Mouse (Mus musculus): ENCODE results near the gene Diras2.
A peak's percentile ranks its signal among the peaks of the same experiment; 100 is the strongest.

Gene Diras2

DNA sequence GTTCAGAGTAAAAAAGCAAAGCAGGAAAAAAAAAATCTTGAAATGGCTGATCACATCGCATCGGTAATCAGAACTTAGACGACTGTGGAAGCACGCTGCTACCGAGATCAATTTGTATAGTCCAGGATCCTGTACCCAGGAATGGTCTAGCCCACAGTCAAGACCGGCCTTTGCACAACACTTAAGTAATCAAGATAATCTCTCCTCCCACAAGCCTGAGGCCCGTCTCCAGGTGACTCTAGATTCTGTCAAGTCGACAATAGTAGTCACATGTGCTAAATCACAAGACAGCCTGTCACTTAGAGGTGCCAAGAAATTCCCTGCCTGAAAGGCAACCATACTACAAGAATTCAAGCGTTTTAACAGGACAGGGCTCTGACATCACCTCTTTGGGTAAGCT lies at the start of gene Diras2:
Diras2 (minus strand) TSS at position 159 of the 400 bp plus-strand sequence.
- no peak for DNase-seq (ENCODE audit: low read depth, low spot score)

DNA sequence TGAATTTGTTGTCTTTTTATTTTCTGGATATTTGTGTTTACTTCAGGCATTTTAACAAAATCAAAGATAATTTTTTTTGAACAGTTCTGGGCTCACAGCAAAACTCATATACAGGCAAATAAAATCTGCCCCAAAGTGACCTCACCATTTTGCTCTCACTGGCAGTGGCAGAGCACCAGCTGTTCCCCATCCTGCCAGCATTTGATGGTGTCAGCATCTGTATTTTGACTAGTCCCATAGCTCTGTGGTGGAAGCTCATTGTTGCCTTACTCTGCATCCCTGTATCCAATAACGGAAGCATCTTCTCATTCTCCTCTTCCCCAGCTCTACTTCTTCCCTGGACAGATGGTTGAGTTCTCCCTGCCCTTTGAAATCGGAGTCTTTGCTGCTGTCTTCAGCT lies 47.7 kb upstream of the Diras2 start:
- DNase-seq (ENCODE audit: low read depth, low spot score): no peak

DNA sequence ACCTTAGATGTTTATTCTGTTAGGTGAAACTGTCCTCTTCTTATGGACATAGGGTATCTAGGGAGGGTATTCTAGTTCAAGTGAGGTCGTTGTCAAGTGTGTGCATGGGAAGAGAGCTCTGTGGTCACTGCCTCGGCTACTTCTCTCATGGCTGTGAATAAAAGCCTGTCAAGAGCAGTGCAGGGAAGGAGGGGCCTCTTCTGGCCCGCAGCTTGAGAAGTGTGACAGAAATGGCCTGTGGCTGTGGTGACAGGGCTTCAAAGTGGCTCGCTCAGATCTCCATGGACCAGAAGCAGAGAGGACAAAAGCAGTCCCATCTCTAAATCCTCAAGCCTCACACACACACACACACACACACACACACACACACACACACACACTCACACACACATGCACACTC lies 46.9 kb upstream of the Diras2 start:
- DNase-seq (ENCODE audit: low read depth, low spot score): no peak

DNA sequence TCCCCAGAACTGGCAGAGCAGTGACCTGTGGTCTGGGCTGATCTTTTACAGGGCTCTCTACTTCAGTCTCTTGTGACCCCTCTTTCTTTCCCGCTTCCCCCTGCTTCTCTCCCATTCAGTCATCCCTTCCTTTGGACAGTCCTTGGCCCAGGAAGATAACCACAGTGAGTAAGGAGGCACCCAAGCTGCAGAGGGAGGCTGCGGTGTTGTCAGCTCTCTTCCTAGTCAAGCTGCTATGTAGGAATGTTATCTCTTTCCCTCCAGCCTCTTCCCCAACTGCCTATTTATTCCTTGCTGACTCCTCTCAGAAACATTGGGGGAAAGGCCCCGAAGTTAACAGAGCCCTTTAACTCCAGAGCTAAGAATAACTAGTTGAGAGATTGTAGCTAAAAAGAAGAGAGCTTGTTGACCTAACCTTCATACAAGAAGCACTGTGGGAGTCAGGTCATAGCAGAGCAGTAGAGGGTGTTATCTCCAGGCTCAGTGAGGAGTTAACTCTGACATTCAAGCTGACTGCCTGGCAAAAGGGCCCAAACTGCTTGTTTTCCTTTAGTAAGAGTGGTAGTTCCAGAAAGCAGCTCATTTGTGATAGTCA lies 46.3 kb upstream of the Diras2 start:
- DNase-seq (ENCODE audit: low read depth, low spot score): no peak

DNA sequence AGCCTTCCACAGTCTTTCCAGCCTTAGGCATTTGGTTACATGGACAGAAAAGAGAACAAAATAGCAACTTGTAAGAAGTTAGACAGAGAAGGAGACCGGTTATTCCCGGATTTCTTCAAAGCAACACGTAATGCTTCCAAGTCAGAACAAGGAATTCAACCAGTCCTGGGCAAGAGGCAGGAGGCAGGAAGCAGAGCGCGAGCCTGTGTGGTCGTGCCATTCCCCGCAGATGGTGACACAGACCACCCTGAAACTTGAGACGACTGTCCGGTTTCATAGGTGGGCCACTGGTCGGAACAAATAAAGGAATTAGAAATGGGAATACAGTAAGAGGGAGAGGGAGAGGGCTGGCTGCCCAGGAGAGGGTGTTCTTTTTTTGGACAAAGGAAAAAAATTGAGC lies 45.8 kb upstream of the Diras2 start:
- no peak for DNase-seq (ENCODE audit: low read depth, low spot score)

DNA sequence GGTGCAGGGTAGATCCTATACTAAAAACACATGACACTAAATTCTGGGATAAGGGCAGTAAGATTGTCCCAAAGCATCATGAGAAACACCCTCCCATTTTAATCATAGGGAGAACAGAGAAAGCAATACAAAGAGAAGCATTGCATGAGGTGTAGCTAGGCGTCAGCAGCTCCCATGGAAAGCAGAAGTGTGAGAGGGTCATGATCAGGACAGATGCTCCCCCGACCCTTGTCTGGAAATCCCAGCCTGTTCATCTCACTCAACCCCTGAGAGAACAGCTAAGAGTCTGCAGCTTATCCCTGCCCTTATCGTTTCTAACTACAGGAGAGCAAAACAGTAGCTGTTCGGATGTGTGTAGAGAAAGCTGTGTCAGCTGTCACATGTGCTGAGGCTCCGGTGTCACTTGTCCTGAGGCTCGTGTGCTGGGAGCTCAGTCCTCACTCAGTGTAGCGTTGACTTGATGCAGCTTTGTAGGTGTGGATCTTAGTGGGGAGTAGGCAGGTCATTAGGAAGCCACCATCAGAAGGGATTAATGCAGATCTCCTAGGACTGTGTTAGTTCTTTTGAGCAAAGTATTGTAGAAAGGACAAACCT lies 45.0 kb upstream of the Diras2 start:
- no peak for DNase-seq (ENCODE audit: low read depth, low spot score)

DNA sequence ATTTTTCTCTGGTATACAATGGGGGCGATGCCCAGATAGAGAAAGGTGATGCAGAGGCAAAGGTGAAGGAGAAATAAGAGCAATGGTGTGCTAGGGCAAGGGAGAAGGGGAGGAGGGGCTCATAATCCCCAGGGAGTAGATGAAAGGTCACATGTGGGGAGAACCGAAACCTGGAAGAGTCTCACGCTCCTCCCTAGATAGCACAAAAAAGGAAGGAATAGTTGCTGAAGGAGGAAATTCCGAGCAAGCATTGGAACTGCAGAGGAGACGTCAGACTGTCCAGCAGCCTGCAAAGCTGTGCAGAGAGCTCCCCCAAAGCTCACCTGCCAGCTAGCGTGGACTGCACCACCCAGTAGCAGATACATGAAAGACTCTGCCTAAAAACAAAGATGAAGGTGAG lies 44.4 kb upstream of the Diras2 start:
- DNase-seq (ENCODE audit: low read depth, low spot score): no peak

DNA sequence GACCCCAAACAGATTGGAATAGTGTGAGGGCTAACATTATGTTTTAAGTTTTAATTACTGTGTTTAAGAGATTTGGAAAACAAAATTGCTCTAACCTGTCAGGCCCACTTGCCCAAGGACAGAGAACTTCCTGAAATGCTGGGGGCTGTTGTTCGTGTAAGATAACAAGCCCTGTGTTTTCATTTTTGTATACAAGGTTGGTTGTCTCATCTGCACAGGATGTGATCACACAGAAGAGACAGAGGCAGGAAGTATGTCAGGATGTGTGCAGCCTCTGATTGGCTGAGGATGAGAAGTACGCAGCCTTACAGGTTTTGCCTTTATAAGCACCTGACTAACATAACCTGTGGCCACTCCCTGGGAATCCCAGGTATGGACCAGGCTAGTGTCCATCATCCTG lies 43.2 kb upstream of the Diras2 start:
- no peak for DNase-seq (ENCODE audit: low read depth, low spot score)

DNA sequence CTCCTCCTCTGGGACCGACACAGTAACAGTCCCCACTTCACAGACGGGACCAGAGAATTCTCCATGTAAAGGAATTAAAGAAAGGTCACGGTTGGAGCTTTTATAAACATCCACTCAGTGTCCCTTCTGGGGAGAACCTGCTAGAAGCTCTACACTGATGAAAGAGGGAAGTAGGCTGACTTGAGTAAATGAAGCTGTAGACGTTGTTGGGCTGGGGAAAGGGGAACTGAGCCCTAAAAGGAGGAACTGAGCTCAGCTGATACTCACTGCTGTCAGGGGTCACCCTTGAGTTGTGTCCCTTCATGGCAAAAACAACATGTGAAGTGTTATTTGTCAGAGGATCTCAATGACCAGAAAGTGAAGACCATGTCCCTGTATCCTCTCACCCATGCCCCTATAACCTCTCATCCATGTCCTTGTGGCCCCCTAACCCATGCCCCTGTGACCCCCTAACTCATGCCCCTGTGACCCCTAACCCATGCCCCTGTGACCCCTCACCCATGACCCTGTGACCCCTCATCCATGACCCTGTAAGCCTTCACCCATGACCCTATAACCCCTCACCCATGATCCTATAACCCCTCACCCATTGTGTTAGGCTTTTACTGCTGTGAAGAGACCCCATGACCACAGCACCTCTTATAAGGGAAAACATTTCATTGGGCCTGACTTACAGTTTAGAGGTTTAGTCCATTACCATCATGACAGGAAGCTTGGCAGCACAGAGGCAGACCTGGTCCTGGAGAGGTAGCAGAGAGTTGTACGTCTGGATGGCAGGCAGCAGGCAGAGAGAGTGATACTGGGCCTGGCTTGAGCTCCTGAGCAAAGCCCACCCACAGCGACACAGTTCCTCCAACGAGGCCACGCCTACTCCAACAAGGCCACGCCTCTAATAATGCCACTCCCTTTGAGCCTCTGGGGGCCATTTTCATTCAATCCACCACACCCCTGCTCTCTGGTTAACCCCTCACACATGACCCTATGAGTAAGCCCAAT lies 41.7 kb upstream of the Diras2 start:
- no peak for DNase-seq (ENCODE audit: low read depth, low spot score)

DNA sequence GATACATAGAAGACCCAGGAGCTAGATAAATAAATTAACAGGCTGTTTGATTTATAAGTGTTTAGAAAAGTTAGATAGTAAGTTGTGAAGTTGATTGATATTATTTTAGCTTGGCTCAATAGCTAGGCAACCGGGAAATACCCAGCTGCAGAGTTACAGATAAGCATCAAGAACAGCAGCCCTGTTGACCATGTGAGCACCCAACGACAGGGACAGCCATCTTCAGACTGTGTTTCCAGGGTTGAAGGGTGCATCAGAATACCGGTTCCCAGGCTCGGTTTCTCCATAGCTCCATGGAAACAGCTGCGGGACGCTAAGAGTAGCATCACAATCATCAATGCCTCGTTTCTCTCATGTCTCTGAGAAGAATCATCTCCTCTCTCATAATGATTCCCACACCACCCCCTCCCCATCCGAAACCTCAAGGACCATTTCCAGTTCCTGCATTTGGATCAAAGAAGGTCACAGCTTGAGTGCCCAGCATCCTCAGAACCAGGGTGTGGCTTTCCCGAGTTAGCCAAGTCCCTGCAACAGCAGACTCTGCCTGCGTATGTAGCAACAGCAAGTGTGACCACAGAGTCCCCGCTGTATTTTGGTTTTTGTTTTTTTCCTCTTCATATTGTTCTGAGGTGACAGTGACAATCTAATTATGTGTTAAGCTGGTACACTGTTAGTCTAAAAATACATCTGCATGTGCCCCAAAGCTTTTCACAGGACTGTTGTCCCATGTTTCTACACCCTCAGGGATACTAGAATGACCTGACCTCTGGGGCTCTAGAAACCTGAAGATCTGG lies 40.7 kb upstream of the Diras2 start:
- no peak for DNase-seq (ENCODE audit: low read depth, low spot score)

DNA sequence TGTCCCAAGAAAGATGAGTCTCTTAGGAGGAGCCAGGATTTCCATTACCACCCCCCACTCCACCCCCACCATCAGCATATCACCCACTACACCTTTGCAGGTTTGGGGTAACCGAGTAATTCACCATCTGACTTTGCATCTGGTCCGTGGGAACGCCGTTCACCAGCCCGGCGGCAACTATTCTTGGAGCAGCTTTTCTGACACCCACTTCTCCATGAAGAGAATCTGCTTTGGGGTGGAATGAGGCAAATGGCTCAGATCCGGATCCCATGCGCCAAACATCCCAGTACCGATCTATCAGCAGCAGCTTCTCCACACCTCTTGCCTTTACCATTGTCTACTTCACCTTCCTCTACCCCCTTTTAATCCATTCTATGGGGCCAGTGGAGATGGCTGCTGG lies 39.2 kb upstream of the Diras2 start:
- DNase-seq (ENCODE audit: low read depth, low spot score): no peak

DNA sequence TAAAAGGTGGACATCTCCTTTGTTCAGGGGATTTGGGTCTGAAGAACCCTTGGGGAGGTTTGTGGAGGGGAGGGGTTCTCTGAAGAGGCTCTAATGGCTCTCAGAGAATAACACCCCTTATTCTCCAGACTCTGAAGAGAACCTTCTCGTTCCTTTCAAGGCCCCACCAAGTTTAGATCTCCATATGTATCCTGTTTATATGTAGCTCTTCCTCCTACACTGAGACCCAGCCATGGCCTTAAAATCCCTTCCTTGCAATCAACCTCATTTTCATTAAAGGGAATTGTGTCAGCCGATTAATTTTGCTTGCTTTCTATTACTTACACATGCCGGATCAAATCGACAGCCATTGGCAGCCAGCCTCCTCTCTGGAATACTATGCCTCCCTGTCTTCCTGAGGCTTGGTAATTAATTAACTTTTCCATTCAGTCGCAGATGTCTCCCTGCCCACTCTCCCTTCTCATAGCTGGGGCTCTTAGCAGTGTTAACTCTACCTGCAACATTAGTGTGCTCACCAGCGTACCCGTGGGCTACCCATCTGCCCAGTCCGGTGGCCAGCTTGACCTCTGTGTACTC lies 38.2 kb upstream of the Diras2 start:
- no peak for DNase-seq (ENCODE audit: low read depth, low spot score)

DNA sequence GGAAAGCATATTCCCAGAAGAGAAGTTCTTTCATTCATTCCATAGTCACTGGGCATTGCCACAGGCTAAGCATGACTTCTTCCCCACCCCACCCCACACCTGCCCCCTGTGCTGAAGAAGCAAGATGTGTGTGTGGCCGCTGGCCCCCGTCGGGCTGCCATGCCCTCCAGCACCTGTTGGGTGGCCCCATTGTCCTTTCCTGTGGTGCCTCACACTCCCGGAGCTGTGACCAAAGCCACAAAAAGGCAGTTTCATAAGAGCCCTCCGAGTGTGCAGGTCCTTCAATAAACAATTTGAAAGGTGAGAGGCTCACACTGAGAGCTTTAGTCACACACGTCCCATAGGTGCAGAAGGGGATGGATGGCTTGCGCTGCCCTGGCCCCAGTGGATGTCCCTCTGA lies 35.7 kb upstream of the Diras2 start:
- DNase-seq (ENCODE audit: low read depth, low spot score): no peak

DNA sequence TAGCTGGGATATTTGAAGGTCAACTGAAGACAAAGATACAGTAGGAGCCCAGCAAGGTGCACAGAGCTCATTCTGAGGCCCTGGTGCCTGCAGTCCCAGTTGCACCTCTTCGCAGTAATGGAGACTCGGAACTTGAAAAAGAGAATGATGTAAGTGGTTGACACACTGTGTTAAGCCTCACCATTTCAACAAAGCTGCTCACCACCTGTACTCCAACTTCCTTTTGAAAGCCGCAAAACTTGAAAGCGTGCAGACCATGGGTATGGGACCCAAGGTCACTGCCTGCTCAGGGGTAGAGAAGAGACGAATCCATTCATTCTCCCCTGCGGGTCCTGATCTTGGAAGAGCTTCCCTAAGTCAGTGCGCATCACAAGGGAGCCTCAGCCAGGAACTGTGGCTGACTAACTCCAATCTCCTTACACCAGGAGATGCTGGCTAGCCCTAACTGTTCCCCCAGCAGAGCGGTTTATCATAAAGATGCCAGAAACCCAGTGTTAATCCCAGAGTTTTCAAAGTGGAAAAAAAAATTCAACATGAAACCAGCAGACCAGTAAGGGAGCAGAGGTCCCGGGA lies 35.2 kb upstream of the Diras2 start:
- DNase-seq (ENCODE audit: low read depth, low spot score): no peak

DNA sequence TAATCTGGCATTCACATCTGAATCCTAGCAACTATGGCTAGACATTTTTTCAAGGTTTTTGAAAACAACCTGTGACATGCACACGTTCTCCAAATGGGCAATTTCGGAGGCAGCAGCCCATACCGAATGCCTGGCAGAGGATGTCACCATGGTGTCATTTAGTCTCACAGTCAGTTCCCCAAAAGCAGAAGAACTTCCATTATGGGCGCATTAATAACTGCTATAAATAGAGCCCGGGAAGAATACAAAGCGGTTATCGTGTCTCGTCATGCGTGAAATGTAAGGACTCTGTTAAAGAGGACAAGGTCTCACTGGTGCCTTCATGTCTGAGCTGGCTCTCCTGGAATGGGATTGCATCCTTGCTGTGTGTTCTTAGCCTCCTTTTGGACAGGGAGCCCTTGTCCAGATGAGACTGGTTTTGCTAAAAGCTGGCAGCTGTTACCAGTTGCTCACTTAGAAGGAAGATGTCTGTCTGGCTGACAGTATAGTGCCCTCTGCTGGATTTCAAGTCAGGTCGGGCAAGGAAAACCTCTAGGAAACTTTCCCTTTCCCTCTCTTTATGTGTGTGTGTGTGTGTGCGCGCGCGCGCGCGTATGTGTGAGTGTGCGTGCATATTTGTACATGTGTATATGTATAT lies 34.1 kb upstream of the Diras2 start:
- DNase-seq (ENCODE audit: low read depth, low spot score): peak; percentile 9

DNA sequence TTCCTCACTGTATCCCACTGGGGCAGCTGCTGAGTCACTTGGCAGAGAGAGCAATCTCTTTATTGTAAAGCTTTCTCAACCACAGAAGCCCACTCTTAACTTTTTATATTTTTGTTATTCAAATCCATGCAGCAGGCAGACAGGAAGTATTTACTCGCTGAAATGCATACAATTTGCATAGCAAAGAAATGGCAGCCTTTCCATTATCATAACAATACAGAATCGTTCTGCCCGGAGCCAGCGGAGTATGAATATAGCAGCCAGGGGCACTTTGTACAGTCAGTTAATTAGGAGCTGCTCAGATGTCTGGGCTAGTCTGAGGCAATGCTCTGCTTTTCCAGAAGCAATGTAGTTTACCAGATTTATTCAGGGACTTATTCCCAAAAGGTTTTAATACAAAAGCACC lies 31.1 kb upstream of the Diras2 start:
- no peak for DNase-seq (ENCODE audit: low read depth, low spot score)

DNA sequence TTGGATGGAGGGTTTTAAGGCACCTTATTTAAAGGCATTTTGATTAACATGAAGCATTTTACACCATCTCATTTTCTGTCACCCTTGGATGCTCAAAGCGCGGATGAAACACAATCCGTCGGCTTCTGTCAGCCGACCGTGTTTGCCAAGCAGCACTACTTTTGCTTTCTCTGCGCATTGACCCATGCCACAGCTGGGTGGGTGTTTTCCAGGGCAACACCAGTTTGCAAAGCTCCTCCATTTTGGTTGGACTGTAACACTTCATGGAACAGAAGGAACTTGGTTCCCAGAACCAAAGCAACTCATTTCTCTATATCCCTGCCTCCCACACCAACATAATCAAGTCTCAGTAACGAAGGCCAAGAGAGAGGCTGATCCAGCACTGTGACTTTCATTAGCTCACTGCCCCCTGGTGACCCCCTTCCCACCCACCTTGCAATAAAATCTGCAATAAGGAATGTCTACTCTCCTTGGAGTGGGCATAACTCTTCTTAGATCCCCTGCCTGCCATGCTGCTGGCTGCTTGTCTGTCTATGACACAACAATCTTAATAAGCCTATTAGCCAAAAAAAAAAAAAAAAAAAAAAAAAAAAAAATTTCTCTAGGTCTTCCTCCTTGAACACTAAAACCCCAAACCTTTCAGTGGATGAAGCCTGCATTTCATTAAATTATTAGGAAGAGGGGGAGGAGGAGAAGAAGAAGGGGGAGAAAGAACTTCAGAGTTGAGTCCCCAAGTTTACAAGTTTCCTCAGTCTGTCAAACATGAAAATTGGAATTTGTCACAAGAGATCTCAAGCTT lies 30.5 kb upstream of the Diras2 start:
- DNase-seq (ENCODE audit: low read depth, low spot score): no peak

DNA sequence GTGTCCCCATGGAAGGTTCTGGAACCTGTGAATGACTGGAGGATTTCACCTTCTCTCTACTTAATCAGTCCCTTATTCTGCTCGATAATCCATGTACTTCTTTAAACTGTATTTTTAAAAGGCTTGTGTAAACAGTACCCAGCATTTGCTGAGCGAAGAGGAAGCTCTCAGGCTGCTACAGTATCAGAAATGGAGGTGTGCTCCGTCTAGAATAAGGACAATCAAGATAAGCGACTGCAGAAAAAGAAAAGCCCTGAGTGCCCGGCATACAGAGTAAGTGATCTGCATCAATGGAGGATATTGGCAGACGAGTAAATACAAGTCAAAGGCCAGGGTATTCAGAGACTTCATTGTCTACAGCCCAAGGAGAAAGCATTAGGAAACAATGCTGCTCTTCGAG lies 26.3 kb upstream of the Diras2 start:
- DNase-seq (ENCODE audit: low read depth, low spot score): no peak

DNA sequence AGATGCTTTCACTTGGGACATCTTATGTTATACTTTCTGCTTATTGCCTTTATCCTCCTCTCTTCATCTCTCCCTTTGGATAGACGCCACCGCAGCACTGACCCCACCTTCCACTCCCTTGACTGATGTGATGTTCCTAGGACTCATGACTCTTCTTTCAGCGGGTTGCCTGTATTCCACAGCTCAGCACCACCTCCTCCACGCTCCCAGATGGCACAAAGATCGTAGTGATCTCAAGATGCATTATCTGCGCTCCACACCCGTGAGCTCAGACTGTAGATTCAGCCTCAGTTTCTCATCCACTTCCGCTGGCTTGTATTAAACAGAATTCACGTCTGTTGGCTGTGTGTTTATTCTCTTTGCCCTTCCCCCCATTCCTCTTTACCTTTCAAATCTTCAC lies 23.6 kb upstream of the Diras2 start:
- DNase-seq (ENCODE audit: low read depth, low spot score): no peak

Data from retina, adult 2 months (tissue).